Mouse (Mus musculus) megakaryocyte, adult 5-6 weeks (primary cell): ENCODE data around the gene Mocs3. TPM values are rescaled to one million over a fixed set of nuclear protein-coding genes. Genes with fewer than 3 reads are reported as not detected.

Experiments used
- ATAC-seq: 2 replicates; pipeline ENCODE4 v1.8.0; 2016; ENCODE audit warnings: mild to moderate bottlenecking, inconsistent platforms; ENCODE audit not compliant: poor library complexity, severe bottlenecking
- total RNA-seq, 2 experiments: library from RNA; stranded (forward) in 1 of 2; stranded (reverse) in 1 of 2; fragments of 153-499, 151-499 nt in 1 of 2; fragments of 221-1000, 200-1000 nt in 1 of 2; gene quantifications; 2 replicates each; pipeline versions ENCODE4 v1.2.3 to v1.2.4; 2015 to 2017

Gene Mocs3
- total RNA-seq (2015) (3.4 and 4.0 TPM in 2 replicates), total RNA-seq (2017) (1.7 and 2.1 TPM in 2 replicates)

GRCm38 (mm10) chr2:168230026-168230728 lies at the start of gene Mocs3, which contains the start of the genes Gm20716 and Dpm1:
Gene Mocs3 (plus strand): TSS chr2:168230622.
Gene Gm20716 (minus strand): TSS chr2:168230364.
Gene Dpm1 (minus strand): TSS chr2:168230591.
- ATAC-seq, result peak; percentile 86

- ATAC-seq, result no peak
Observed at GRCm38 (mm10) chr2:168191856-168192255, 38.6 kb upstream of the Mocs3 start.

- ATAC-seq, result no peak
Observed at GRCm38 (mm10) chr2:168193685-168194084, 36.7 kb upstream of the Mocs3 start.

GRCm38 (mm10) chr2:168195721-168196120 lies 34.7 kb upstream of the Mocs3 start:
- ATAC-seq, result no peak

- ATAC-seq, result no peak
Observed at GRCm38 (mm10) chr2:168198421-168198820, 32.0 kb upstream of the Mocs3 start.

GRCm38 (mm10) chr2:168199476-168199875 lies 30.9 kb upstream of the Mocs3 start:
- ATAC-seq, result no peak

GRCm38 (mm10) chr2:168200014-168200691 lies 30.3 kb upstream of the Mocs3 start:
- ATAC-seq, result no peak

- no peak for ATAC-seq
Observed at GRCm38 (mm10) chr2:168204476-168204999, 25.9 kb upstream of the Mocs3 start.

- peak; percentile 65 for ATAC-seq
Observed at GRCm38 (mm10) chr2:168205265-168205664, 25.2 kb upstream of the Mocs3 start.

- ATAC-seq, result 0 out of 2 replicates have a peak, but pooled peaks have one; percentile 0
Observed at GRCm38 (mm10) chr2:168205681-168206631, 24.5 kb upstream of the Mocs3 start.

- ATAC-seq, result peak; percentile 92
Observed at GRCm38 (mm10) chr2:168206725-168207644, 23.4 kb upstream of the Mocs3 start, which contains the start of gene Adnp. Gene Adnp (minus strand): TSS chr2:168207112.

- no peak for ATAC-seq
Observed at GRCm38 (mm10) chr2:168207883-168208282, 22.5 kb upstream of the Mocs3 start.

GRCm38 (mm10) chr2:168213788-168214397 lies 16.5 kb upstream of the Mocs3 start:
- ATAC-seq, result no peak

- ATAC-seq, result no peak
Observed at GRCm38 (mm10) chr2:168223326-168223725, 7.1 kb upstream of the Mocs3 start.

- peak; percentile 56 for ATAC-seq
Observed at GRCm38 (mm10) chr2:168229116-168230025, 1.1 kb upstream of the Mocs3 start.

GRCm38 (mm10) chr2:168230773-168231470 lies 500 bp downstream of the Mocs3 start:
- peak; percentile 19 for ATAC-seq

GRCm38 (mm10) chr2:168231471-168231829 lies 1.0 kb downstream of the Mocs3 start:
- no peak for ATAC-seq
